Mouse (Mus musculus): ENCODE data around the gene Rapgef2. TPM values are rescaled to one million over a fixed set of nuclear protein-coding genes. Genes with fewer than 3 reads are reported as not detected.
A peak's percentile ranks its signal among the peaks of the same experiment; 100 is the strongest.
"Not testable (repeated sequence)": the region's sequence is repeated elsewhere in the genome, so short reads cannot be mapped to it uniquely, and the experiment has no call there.

Rapgef2 gene
- polyA plus RNA-seq, 1 experiment from 2014 or later: 9.0 TPM

DNA sequence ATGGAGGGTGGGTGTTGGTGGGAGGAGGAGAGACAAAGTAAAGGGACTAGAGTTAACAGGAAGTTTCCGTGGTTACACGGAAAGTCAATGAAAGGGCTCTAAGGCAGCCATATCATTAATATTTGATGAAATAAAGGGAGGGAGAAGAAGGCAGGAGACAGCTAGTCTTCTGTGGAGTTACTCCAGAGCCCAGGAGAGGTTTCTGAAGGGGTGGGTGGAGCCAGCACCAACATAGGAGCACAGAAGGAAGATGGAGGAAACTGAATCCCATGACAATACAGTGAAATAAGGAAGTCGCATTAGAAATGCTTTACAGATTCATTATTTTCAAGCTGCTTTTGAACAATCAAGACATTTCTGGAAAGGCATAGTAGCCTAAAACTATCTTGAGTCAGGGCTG lies 211.3 kb downstream of the Rapgef2 start:
- Histone ChIP-seq H3K4me1 (ENCODE audit: control insufficient read depth, insufficient read depth, low read length) (no peaks in the 10 kb centered on the region), H3K27me3 (ENCODE audit: control insufficient read depth, insufficient read depth, low read length) (no peaks in the 10 kb centered on the region), H3K9ac (ENCODE audit: low read depth, low read length) (no peak overlapping the region), H3K4me2 (replicated peaks; ENCODE audit: low read depth, low read length) (no peak overlapping the region), H3K27ac (ENCODE audit: low read depth, low read length) (no peak overlapping the region), H3K36me3 (ENCODE audit: control insufficient read depth, insufficient read depth, low read length) (peaks cover 12% of the 10 kb centered on the region; the same call in 1 of the 2 replicates), H3K9me3 (ENCODE audit: control insufficient read depth, low read length) (no peaks in the 10 kb centered on the region), H3K4me3 (ENCODE audit: low read length) (no peak overlapping the region)
- ATAC-seq (ENCODE audit: low FRiP score, low TSS enrichment): no peak
- 92% methylated on average over 3 of the region's 3 CpGs for WGBS

DNA sequence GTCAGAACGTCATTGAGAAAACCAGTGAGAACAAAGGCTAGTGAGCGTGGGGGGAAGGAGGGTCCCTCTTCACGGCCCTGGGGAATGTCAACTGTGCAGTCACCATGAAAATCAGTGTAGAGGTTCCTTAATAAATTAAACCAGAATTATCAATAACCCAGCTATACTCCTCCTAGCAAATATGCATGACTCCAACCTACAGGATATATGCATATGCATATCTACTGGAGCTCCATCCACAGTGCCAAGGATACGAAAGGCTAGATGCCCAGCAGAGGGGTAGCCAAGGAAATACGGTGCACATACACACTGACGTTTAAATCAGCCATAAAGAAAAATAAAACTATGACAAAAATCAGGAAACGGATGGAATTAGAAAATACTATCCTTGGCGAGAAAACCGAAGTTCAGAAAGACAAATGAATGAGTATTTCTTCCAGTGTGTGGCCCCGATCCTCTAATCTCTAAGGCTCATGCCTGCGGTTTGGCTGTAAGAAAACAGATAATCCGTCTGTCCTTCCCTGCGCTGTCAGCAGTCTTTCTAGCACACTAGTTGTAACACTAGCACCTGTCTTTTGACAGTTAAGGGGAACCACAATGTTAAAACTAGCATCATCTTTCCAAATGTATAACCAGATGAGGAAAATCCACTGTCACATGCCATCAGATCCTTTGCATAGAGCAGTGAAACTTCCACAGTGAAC lies 212.6 kb downstream of the Rapgef2 start:
- Histone ChIP-seq H3K4me3 (ENCODE audit: low read length) (no peak overlapping the region), H3K9me3 (ENCODE audit: control insufficient read depth, low read length) (no peaks in the 10 kb centered on the region), H3K9ac (ENCODE audit: low read depth, low read length) (no peak overlapping the region), H3K27ac (ENCODE audit: low read depth, low read length) (no peak overlapping the region), H3K4me2 (replicated peaks; ENCODE audit: low read depth, low read length) (no peak overlapping the region), H3K36me3 (ENCODE audit: control insufficient read depth, insufficient read depth, low read length) (peaks cover 10% of the 10 kb centered on the region), H3K4me1 (ENCODE audit: control insufficient read depth, insufficient read depth, low read length) (no peaks in the 10 kb centered on the region), H3K27me3 (ENCODE audit: control insufficient read depth, insufficient read depth, low read length) (no peaks in the 10 kb centered on the region)
- WGBS: 91% methylated on average over 13 of the region's 13 CpGs
- ATAC-seq (ENCODE audit: low FRiP score, low TSS enrichment): no peak

DNA sequence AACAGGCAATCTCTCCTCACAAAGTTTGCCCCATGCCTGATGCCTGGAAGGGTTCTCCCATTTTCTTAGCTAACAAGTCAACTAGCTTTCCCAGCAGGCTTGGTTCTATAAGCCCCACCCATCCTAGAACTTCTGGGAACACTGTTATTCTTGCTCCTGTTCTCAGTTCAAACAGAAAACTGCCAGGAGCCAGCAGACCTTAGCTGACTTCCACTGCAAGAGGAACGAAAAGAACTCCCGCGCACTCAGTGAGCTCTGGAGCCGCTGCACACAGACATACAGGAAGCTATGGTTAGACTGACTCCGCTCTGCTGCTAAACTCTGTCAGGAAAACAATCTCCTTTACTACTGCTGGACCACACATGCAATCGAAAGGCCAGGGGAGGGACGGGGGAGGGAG lies 214.8 kb downstream of the Rapgef2 start:
- Histone ChIP-seq H3K27ac (ENCODE audit: low read depth, low read length) (no peak overlapping the region), H3K4me2 (replicated peaks; ENCODE audit: low read depth, low read length) (0 out of 2 replicates have a peak overlapping the region, but pooled peaks have one; percentile 5), H3K36me3 (ENCODE audit: control insufficient read depth, insufficient read depth, low read length) (peaks cover 12% of the 10 kb centered on the region), H3K27me3 (ENCODE audit: control insufficient read depth, insufficient read depth, low read length) (no peaks in the 10 kb centered on the region), H3K4me3 (ENCODE audit: low read length) (no peak overlapping the region), H3K9me3 (ENCODE audit: control insufficient read depth, low read length) (no peaks in the 10 kb centered on the region), H3K4me1 (ENCODE audit: control insufficient read depth, insufficient read depth, low read length) (no peaks in the 10 kb centered on the region), H3K9ac (ENCODE audit: low read depth, low read length) (no peak overlapping the region)
- peak; percentile 72 for ATAC-seq (ENCODE audit: low FRiP score, low TSS enrichment)
- 25% methylated on average over 6 of the region's 7 CpGs for WGBS

DNA sequence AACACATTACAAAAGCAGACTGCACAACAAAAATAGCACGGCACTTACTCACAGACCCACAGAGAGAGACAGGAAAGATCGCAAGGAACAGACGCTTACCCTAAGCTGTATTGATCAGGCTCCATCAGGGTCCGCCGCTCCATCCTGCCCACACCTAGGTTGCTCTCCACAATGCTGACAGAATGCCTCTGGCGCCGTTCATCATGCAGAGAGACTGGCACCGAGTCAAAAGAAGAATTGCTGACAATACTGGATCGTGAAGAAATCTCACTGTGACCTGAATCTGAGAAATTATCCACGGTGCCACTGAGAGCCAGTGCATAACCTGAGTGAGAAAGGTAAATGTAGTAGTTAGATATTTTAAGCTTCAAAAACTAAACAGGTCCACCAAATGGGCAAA lies 216.4 kb downstream of the Rapgef2 start:
- 96% methylated on average over 10 of the region's 10 CpGs for WGBS
- Histone ChIP-seq H3K4me2 (replicated peaks; ENCODE audit: low read depth, low read length) (no peak overlapping the region), H3K4me1 (ENCODE audit: control insufficient read depth, insufficient read depth, low read length) (no peaks in the 10 kb centered on the region), H3K27me3 (ENCODE audit: control insufficient read depth, insufficient read depth, low read length) (no peaks in the 10 kb centered on the region), H3K9me3 (ENCODE audit: control insufficient read depth, low read length) (no peaks in the 10 kb centered on the region), H3K36me3 (ENCODE audit: control insufficient read depth, insufficient read depth, low read length) (peaks cover 20% of the 10 kb centered on the region), H3K9ac (ENCODE audit: low read depth, low read length) (no peak overlapping the region), H3K4me3 (ENCODE audit: low read length) (no peak overlapping the region), H3K27ac (ENCODE audit: low read depth, low read length) (no peak overlapping the region)
- ATAC-seq (ENCODE audit: low FRiP score, low TSS enrichment): no peak

DNA sequence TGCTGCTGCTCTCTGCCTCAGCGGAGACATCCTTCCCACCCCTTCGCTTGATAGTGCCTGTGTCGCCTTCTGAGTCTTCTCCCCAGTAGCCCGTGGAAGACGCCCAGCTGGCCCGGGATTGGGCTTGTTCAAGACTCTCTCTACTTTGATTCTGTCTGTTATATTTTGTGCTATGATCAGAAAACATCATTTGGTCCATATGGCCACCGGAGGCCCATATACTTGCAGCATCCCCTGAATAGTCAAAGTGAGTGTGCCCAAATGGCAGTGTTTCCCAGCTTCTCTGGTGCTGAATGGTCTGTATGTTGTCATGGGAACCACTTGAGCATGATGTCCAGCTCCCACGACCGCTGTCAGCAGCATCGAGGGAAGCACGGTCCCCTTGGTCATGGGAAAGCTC lies 217.3 kb downstream of the Rapgef2 start:
- Histone ChIP-seq H3K27ac (ENCODE audit: low read depth, low read length) (no peak overlapping the region), H3K27me3 (ENCODE audit: control insufficient read depth, insufficient read depth, low read length) (no peaks in the 10 kb centered on the region), H3K36me3 (ENCODE audit: control insufficient read depth, insufficient read depth, low read length) (peaks cover 27% of the 10 kb centered on the region), H3K4me3 (ENCODE audit: low read length) (no peak overlapping the region), H3K4me2 (replicated peaks; ENCODE audit: low read depth, low read length) (no peak overlapping the region), H3K4me1 (ENCODE audit: control insufficient read depth, insufficient read depth, low read length) (no peaks in the 10 kb centered on the region), H3K9me3 (ENCODE audit: control insufficient read depth, low read length) (no peaks in the 10 kb centered on the region), H3K9ac (ENCODE audit: low read depth, low read length) (no peak overlapping the region)
- WGBS: 95% methylated on average over 11 of the region's 11 CpGs
- no peak for ATAC-seq (ENCODE audit: low FRiP score, low TSS enrichment)

DNA sequence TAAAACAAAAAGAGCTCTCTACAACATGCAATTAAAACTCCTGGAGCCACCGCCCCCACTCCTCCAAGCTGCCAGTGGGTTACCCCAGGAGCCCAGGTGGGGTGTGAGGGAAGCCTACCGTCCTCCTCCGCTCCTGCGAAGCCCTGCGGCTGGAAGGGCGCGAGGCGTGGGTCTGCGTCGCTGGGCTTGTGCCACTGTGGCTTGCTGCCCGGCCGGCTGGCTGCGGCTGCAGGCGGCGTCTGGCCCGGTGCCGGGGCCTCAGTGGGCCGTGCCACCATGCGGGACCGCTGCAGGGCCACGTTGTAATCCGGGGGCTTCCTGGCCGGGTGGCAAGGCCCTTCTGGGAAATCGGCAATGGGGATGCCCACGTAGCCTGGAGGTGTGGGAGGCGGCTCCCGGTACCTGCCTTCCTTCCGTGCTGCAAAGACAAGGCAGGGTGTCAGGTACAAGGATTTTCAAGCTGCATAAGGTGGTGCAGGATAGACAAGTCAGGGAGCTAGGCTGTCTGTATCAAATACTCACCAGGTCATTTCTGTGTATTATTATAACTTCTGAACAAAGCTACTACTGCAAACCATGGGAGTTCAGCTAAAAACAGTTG lies 219.8 kb downstream of the Rapgef2 start:
- WGBS: 90% methylated on average over 28 of the region's 28 CpGs
- peaks cover 32% of the 10 kb centered on the region for H3K36me3 ChIP-seq (ENCODE audit: control insufficient read depth, insufficient read depth, low read length)
- H3K4me2 ChIP-seq (replicated peaks; ENCODE audit: low read depth, low read length): no peak overlapping the region
- no peaks in the 10 kb centered on the region for H3K4me1 ChIP-seq (ENCODE audit: control insufficient read depth, insufficient read depth, low read length)
- H3K4me3 ChIP-seq (ENCODE audit: low read length): no peak overlapping the region
- no peaks in the 10 kb centered on the region for H3K9me3 ChIP-seq (ENCODE audit: control insufficient read depth, low read length)
- no peak overlapping the region for H3K27ac ChIP-seq (ENCODE audit: low read depth, low read length)
- no peak overlapping the region for H3K9ac ChIP-seq (ENCODE audit: low read depth, low read length)
- no peaks in the 10 kb centered on the region for H3K27me3 ChIP-seq (ENCODE audit: control insufficient read depth, insufficient read depth, low read length)
- peak; percentile 32; the same call in 1 of the 2 replicates for ATAC-seq (ENCODE audit: low FRiP score, low TSS enrichment)

DNA sequence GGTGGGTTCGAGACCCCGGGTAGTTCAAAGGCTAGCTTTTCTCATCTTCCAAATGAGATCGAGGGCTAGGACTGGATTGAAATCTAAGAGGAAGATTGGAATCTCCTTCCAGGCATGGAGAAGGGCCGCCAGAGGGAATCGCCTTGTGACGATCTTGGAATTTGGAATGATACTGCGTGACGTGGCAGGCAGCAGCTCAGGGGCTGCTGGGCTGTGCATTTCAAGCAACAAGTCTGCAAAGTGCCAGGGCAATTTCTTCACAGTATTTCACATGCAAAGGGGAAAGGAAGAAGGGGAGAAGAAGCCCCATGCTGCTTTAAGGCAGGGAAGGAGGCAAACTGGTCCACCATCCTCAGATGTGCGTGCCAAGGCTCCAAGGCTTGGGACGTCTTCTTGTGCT lies 222.2 kb downstream of the Rapgef2 start:
- no peaks in the 10 kb centered on the region for H3K27me3 ChIP-seq (ENCODE audit: control insufficient read depth, insufficient read depth, low read length)
- no peaks in the 10 kb centered on the region for H3K9me3 ChIP-seq (ENCODE audit: control insufficient read depth, low read length)
- no peak for ATAC-seq (ENCODE audit: low FRiP score, low TSS enrichment)
- H3K4me1 ChIP-seq (ENCODE audit: control insufficient read depth, insufficient read depth, low read length): no peaks in the 10 kb centered on the region
- H3K9ac ChIP-seq (ENCODE audit: low read depth, low read length): no peak overlapping the region
- 88% methylated on average over 10 of the region's 10 CpGs for WGBS
- no peak overlapping the region for H3K27ac ChIP-seq (ENCODE audit: low read depth, low read length)
- no peak overlapping the region for H3K4me3 ChIP-seq (ENCODE audit: low read length)
- H3K4me2 ChIP-seq (replicated peaks; ENCODE audit: low read depth, low read length): no peak overlapping the region
- peaks cover 29% of the 10 kb centered on the region for H3K36me3 ChIP-seq (ENCODE audit: control insufficient read depth, insufficient read depth, low read length)

DNA sequence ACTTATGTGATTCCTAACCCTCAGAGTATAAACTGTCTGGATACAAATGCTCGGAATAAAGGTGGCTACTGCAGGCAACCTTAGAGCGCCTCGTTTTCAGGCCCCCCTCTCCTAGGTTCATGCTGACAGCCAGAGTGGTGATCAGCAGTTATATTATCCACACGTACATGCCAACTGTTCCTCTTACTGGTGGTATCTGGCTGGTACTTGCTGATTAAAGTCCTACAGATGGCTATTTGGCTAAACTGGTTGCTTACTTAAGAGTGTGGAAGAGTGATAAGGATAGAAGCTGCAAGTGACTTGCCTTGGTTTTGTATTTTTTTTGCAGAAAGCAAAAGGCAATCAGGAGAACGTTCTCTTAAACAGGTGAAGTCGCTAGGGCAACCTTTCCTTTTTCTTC lies 224.9 kb downstream of the Rapgef2 start:
- Histone ChIP-seq H3K4me2 (replicated peaks; ENCODE audit: low read depth, low read length) (no peak overlapping the region), H3K4me1 (ENCODE audit: control insufficient read depth, insufficient read depth, low read length) (no peaks in the 10 kb centered on the region), H3K36me3 (ENCODE audit: control insufficient read depth, insufficient read depth, low read length) (peaks cover 19% of the 10 kb centered on the region), H3K9me3 (ENCODE audit: control insufficient read depth, low read length) (no peaks in the 10 kb centered on the region), H3K4me3 (ENCODE audit: low read length) (no peak overlapping the region), H3K27me3 (ENCODE audit: control insufficient read depth, insufficient read depth, low read length) (no peaks in the 10 kb centered on the region), H3K27ac (ENCODE audit: low read depth, low read length) (no peak overlapping the region), H3K9ac (ENCODE audit: low read depth, low read length) (no peak overlapping the region)
- no peak for ATAC-seq (ENCODE audit: low FRiP score, low TSS enrichment)
- 92% methylated on average over 6 of the region's 6 CpGs for WGBS

DNA sequence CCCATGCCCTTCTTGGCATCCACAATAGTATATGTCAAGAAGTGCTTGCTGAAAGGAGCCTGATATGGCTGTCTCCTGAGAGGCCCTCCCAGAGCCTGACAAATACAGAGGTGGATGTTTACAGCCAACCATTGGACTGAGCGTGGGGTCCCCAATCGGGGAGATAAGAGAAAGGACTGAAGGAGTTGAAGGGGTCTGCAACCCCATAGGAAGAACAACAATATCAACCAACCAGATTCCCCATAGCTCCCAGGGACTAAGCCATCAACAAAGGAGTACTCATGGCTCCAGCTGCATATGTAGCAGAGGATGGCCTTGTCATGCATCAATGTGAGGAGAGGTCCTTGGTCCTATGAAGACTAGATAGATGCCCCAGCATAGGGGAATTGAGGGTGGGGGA lies 227.8 kb downstream of the Rapgef2 start:
- not testable (repeated sequence) for H3K9ac ChIP-seq (ENCODE audit: low read depth, low read length); H3K4me3 ChIP-seq (ENCODE audit: low read length); H3K27me3 ChIP-seq (ENCODE audit: control insufficient read depth, insufficient read depth, low read length); H3K9me3 ChIP-seq (ENCODE audit: control insufficient read depth, low read length); ATAC-seq (ENCODE audit: low FRiP score, low TSS enrichment); H3K27ac ChIP-seq (ENCODE audit: low read depth, low read length); H3K36me3 ChIP-seq (ENCODE audit: control insufficient read depth, insufficient read depth, low read length); H3K4me2 ChIP-seq (replicated peaks; ENCODE audit: low read depth, low read length); H3K4me1 ChIP-seq (ENCODE audit: control insufficient read depth, insufficient read depth, low read length)
- WGBS: 88% methylated on average over 2 of the region's 2 CpGs
